In genomic region chr1:57433141-57433540, GRCm38 (mm10) we compare ENCODE assay signal across 24 mouse cellular contexts. TPM values are rescaled to one million over a fixed set of nuclear protein-coding genes. Genes with fewer than 3 reads are reported as not detected.
DNase-seq lines count a peak whose midpoint lies in the region; ATAC-seq and TF ChIP-seq lines count a peak whose summit lies in the region.
"Had no signal": no experiment of that assay in that cellular context is flagged by ENCODE, and none has a peak within 500 bp of the region (broad histone marks: within the 10 kb centered on the region; RNA-seq: fewer than 3 reads in every experiment).

No protein-coding gene starts in this region.

- ATAC-seq in intestine, embryonic 14.5 days (replicated peaks; ENCODE audit: low FRiP score, low TSS enrichment, low read depth): no peak
- ATAC-seq in intestine, embryonic 15.5 days: no peak
- ATAC-seq: activated CD4-positive, CD25-positive, alpha-beta regulatory T cell, adult 4 months; CD4-positive, CD25-positive, alpha-beta regulatory T cell, adult 4 months; forebrain, embryonic 13.5 days; forebrain, embryonic 15.5 days; Patski had no signal

- intact Hi-C loops in gastrocnemius, adult 2 months (cut with DNase I): no loop called here
- intact Hi-C loops in gastrocnemius, postnatal 14 days (cut with DNase I; ENCODE audit: low total_unique reads): no loop called here
- intact Hi-C loops in heart, adult 2 months (cut with DNase I): no loop called here
- intact Hi-C loops in heart, postnatal 25 days (cut with DNase I): no loop called here

- H3K4me1 ChIP-seq in heart, adult 2 months (ENCODE audit: control insufficient read depth, insufficient read depth, low read length): peaks cover 8% of the 10 kb centered on the region
- peaks cover 12% of the 10 kb centered on the region for H3K4me1 ChIP-seq in intestine, embryonic 14.5 days (replicated peaks; ENCODE audit: control insufficient read depth, insufficient read depth, low read length)
- peaks cover 8% of the 10 kb centered on the region; the same call in 1 of the 2 replicates for H3K4me1 ChIP-seq in intestine, embryonic 15.5 days (replicated peaks)

- no peaks in the 10 kb centered on the region for H3K79me2 ChIP-seq in heart, adult 2 months (replicated peaks; ENCODE audit: control insufficient read depth, insufficient read depth, low read length)

- no peaks in the 10 kb centered on the region for H3K36me3 ChIP-seq in heart, adult 2 months (ENCODE audit: control insufficient read depth, insufficient read depth, low read length)
- H3K36me3 ChIP-seq in intestine, embryonic 14.5 days (ENCODE audit: control insufficient read depth, insufficient read depth, low read length): no peaks in the 10 kb centered on the region
- no peaks in the 10 kb centered on the region for H3K36me3 ChIP-seq in intestine, embryonic 15.5 days
- H3K36me3 ChIP-seq: embryonic facial prominence, embryonic 10.5 days; embryonic facial prominence, embryonic 12.5 days; forebrain, embryonic 15.5 days; G1E had no signal

- no peak overlapping the region for H3K9ac ChIP-seq in heart, adult 2 months (ENCODE audit: low read depth, low read length)
- no peak overlapping the region for H3K9ac ChIP-seq in intestine, embryonic 14.5 days (ENCODE audit: low read length)
- no peak overlapping the region for H3K9ac ChIP-seq in intestine, embryonic 15.5 days
- H3K9ac ChIP-seq: embryonic facial prominence, embryonic 12.5 days; forebrain, embryonic 13.5 days; forebrain, embryonic 15.5 days had no signal

- no peak for TF ChIP-seq CTCF in gastrocnemius, adult 2 months (IDR thresholded peaks at IDR 0.05)
- no peak for TF ChIP-seq CTCF in heart, adult 2 months (IDR thresholded peaks at IDR 0.05)

- H3K9me3 ChIP-seq in intestine, embryonic 14.5 days (ENCODE audit: control insufficient read depth, low read length): no peaks in the 10 kb centered on the region
- H3K9me3 ChIP-seq in intestine, embryonic 15.5 days: no peaks in the 10 kb centered on the region
- H3K9me3 ChIP-seq: embryonic facial prominence, embryonic 10.5 days; embryonic facial prominence, embryonic 12.5 days; forebrain, embryonic 13.5 days; forebrain, embryonic 15.5 days; G1E had no signal

- H3K4me3 ChIP-seq in gastrocnemius, adult 2 months: no peak overlapping the region
- no peak overlapping the region for H3K4me3 ChIP-seq in heart, adult 2 months
- no peak overlapping the region for H3K4me3 ChIP-seq in intestine, embryonic 14.5 days (ENCODE audit: low read depth, low read length)
- no peak overlapping the region for H3K4me3 ChIP-seq in intestine, embryonic 15.5 days (replicated peaks)
- H3K4me3 ChIP-seq: embryonic facial prominence, embryonic 10.5 days; embryonic facial prominence, embryonic 12.5 days; forebrain, embryonic 13.5 days; forebrain, embryonic 15.5 days had no signal

- H3K27me3 ChIP-seq in heart, adult 2 months (ENCODE audit: control insufficient read depth, insufficient read depth, low read length): no peaks in the 10 kb centered on the region
- no peaks in the 10 kb centered on the region for H3K27me3 ChIP-seq in intestine, embryonic 14.5 days (replicated peaks; ENCODE audit: control insufficient read depth, insufficient read depth, low read length)
- H3K27me3 ChIP-seq in intestine, embryonic 15.5 days (replicated peaks): no peaks in the 10 kb centered on the region
- H3K27me3 ChIP-seq: CH12.LX; embryonic facial prominence, embryonic 12.5 days; forebrain, embryonic 13.5 days; forebrain, embryonic 15.5 days; Patski had no signal

- H3K4me2 ChIP-seq in intestine, embryonic 14.5 days (ENCODE audit: low read length): no peak overlapping the region
- H3K4me2 ChIP-seq in intestine, embryonic 15.5 days (replicated peaks): no peak overlapping the region
- H3K4me2 ChIP-seq: embryonic facial prominence, embryonic 12.5 days; forebrain, embryonic 13.5 days; forebrain, embryonic 15.5 days had no signal

- TF ChIP-seq EP300 in heart, adult 2 months (IDR thresholded peaks at IDR 0.05; ENCODE audit: insufficient read depth, low read depth, low read length): no peak

- TF ChIP-seq POLR2A in heart, adult 2 months (IDR thresholded peaks at IDR 0.05; ENCODE audit: insufficient read depth, low read depth, low read length): no peak

- 60% methylated on average over 7 of the region's 7 CpGs for whole genome bisulfite sequencing in heart, adult 2 months
- 88% methylated on average over 7 of the region's 7 CpGs for WGBS in intestine, embryonic 14.5 days
- WGBS in intestine, embryonic 15.5 days: 88% methylated on average over 7 of the region's 7 CpGs

- H3K27ac ChIP-seq in gastrocnemius, adult 2 months: peak overlapping the region; percentile 65; the same call in 1 of the 2 replicates
- H3K27ac ChIP-seq in heart, adult 2 months: peak overlapping the region; percentile 36; the same call in 1 of the 2 replicates
- no peak overlapping the region for H3K27ac ChIP-seq in intestine, embryonic 14.5 days (ENCODE audit: low read depth)
- H3K27ac ChIP-seq in intestine, embryonic 15.5 days: no peak overlapping the region
- H3K27ac ChIP-seq: embryonic facial prominence, embryonic 10.5 days; embryonic facial prominence, embryonic 12.5 days; forebrain, embryonic 13.5 days; forebrain, embryonic 15.5 days had no signal

- DNase-seq in gastrocnemius, adult 2 months: no peak
- no peak for DNase-seq in gastrocnemius, postnatal 14 days
- peak in 1 of 2 experiments; percentile 42 for DNase-seq in heart, adult 2 months
- no peak for DNase-seq in heart, postnatal 25 days (ENCODE audit: low spot score)
- peak; percentile 6 for DNase-seq in intestine, embryonic 14.5 days (ENCODE audit: low spot score)
- DNase-seq: adrenal gland, adult 8-10 months; adrenal gland, postnatal 14 days; adrenal gland, postnatal 36 days; B cell, adult 2 months; cerebellum, adult 11-12 months; cerebellum, adult 2 months; cerebellum, adult 9-10 months; cerebellum, postnatal 10 days; cerebellum, postnatal 25 days had no signal

RNA-seq across cellular contexts. Expression of gene Tyw5, which starts 26.2 kb away (rescaled TPM):
- total RNA-seq in gastrocnemius, adult 2 months (2021): 1 to 10 TPM; 3.8 to 5.1 TPM
- total RNA-seq in gastrocnemius, postnatal 14 days (2021): 1 to 10 TPM; 3.7 to 4.0 TPM
- 1 to 10 TPM; 5.7 to 5.9 TPM for total RNA-seq in heart, adult 2 months (2021)
- polyA plus RNA-seq in heart, adult 2 months (2012; rRNA removed): 2.7 and 7.4 TPM in 2 replicates
- 1 to 10 TPM; 5.4 to 5.5 TPM for total RNA-seq in heart, postnatal 25 days (2021)
- polyA plus RNA-seq in intestine, embryonic 14.5 days (2014; fragmentation: Nextera tagmentation; extraction: Ambion mirVana): 25.7 and 27.3 TPM in 2 replicates
- polyA plus RNA-seq in intestine, embryonic 15.5 days (2015; fragmentation: Nextera tagmentation; extraction: Ambion mirVana): 23.9 and 26.2 TPM in 2 replicates

RNA-seq across cellular contexts. Expression of gene Maip1, which starts 27.0 kb away (rescaled TPM):
- total RNA-seq in gastrocnemius, adult 2 months (2021): 1 to 10 TPM; 8.1 to 9.8 TPM
- total RNA-seq in gastrocnemius, postnatal 14 days (2021): 1 to 10 TPM; 7.1 to 8.3 TPM
- 10 to 100 TPM; 10.4 to 11.2 TPM for total RNA-seq in heart, adult 2 months (2021)
- polyA plus RNA-seq in heart, adult 2 months (2012; rRNA removed): 6.4 and 6.9 TPM in 2 replicates
- total RNA-seq in heart, postnatal 25 days (2021): 10 to 100 TPM; 10.8 to 10.9 TPM
- polyA plus RNA-seq in intestine, embryonic 14.5 days (2014; fragmentation: Nextera tagmentation; extraction: Ambion mirVana): 17.8 and 18.1 TPM in 2 replicates
- polyA plus RNA-seq in intestine, embryonic 15.5 days (2015; fragmentation: Nextera tagmentation; extraction: Ambion mirVana): 17.0 and 19.7 TPM in 2 replicates

RNA-seq across cellular contexts. Expression of gene 1700066M21Rik, which starts 55.7 kb away (rescaled TPM):
- 1 to 10 TPM; 2.1 to 2.6 TPM for total RNA-seq in gastrocnemius, adult 2 months (2021)
- total RNA-seq in gastrocnemius, postnatal 14 days (2021): 1 to 10 TPM; 1.9 to 2.1 TPM
- total RNA-seq in heart, adult 2 months (2021): 1 to 10 TPM; 1.9 to 2.0 TPM
- 1.3 and 1.6 TPM in 2 replicates for polyA plus RNA-seq in heart, adult 2 months (2012; rRNA removed)
- total RNA-seq in heart, postnatal 25 days (2021): 1 to 10 TPM; 2.0 to 2.6 TPM
- polyA plus RNA-seq in intestine, embryonic 14.5 days (2014; fragmentation: Nextera tagmentation; extraction: Ambion mirVana): 11.6 and 13.4 TPM in 2 replicates
- polyA plus RNA-seq in intestine, embryonic 15.5 days (2015; fragmentation: Nextera tagmentation; extraction: Ambion mirVana): 10.1 and 12.7 TPM in 2 replicates

Comparison
In these comparisons a context has a peak if more than half of its experiments do, and no peak if none do; other contexts are left out.
1. H3K27ac ChIP-seq: peak in gastrocnemius, adult 2 months (single experiment) and heart, adult 2 months (single experiment); none in intestine, embryonic 14.5 days (single experiment) and intestine, embryonic 15.5 days (single experiment).